Mouse (Mus musculus): ENCODE results near the gene Runx1.

Gene Runx1

GRCm38 (mm10) chr16:92606491-92606965 lies 219.4 kb downstream of the Runx1 start:
- no peak for DNase-seq

- DNase-seq: no peak
Measured at GRCm38 (mm10) chr16:92605606-92606490, 220.1 kb downstream of the Runx1 start.

- no peak for DNase-seq
Measured at GRCm38 (mm10) chr16:92602504-92602903, 223.4 kb downstream of the Runx1 start.

GRCm38 (mm10) chr16:92601270-92601826 lies 224.6 kb downstream of the Runx1 start:
- DNase-seq: no peak

- no peak for DNase-seq
Measured at GRCm38 (mm10) chr16:92599451-92599850, 226.5 kb downstream of the Runx1 start.

- no peak for DNase-seq
Measured at GRCm38 (mm10) chr16:92597655-92598054, 228.3 kb downstream of the Runx1 start.

GRCm38 (mm10) chr16:92592207-92592606 lies 233.7 kb downstream of the Runx1 start:
- no peak for DNase-seq

- no peak for DNase-seq
Measured at GRCm38 (mm10) chr16:92591783-92592182, 234.2 kb downstream of the Runx1 start.

- no peak for DNase-seq
Measured at GRCm38 (mm10) chr16:92587836-92588235, 238.1 kb downstream of the Runx1 start.

- no peak for DNase-seq
Measured at GRCm38 (mm10) chr16:92581767-92582166, 244.2 kb downstream of the Runx1 start.

- DNase-seq: no peak
Measured at GRCm38 (mm10) chr16:92580981-92581380, 245.0 kb downstream of the Runx1 start.

GRCm38 (mm10) chr16:92578915-92579653 lies 246.9 kb downstream of the Runx1 start:
- DNase-seq: no peak

GRCm38 (mm10) chr16:92577381-92577780 lies 248.6 kb downstream of the Runx1 start:
- no peak for DNase-seq

- no peak for DNase-seq
Measured at GRCm38 (mm10) chr16:92575792-92576191, 250.2 kb downstream of the Runx1 start.

- DNase-seq: no peak
Measured at GRCm38 (mm10) chr16:92573193-92573592, 252.8 kb downstream of the Runx1 start.

GRCm38 (mm10) chr16:92571246-92571645 lies 254.7 kb downstream of the Runx1 start:
- no peak for DNase-seq

- DNase-seq: no peak
Measured at GRCm38 (mm10) chr16:92566146-92566545, 259.8 kb downstream of the Runx1 start.

- DNase-seq: peak; percentile 63
Measured at GRCm38 (mm10) chr16:92565708-92566107, 260.2 kb downstream of the Runx1 start.

- DNase-seq: no peak
Measured at GRCm38 (mm10) chr16:92565291-92565690, 260.7 kb downstream of the Runx1 start.

- DNase-seq: no peak
Measured at GRCm38 (mm10) chr16:92555051-92555450, 270.9 kb downstream of the Runx1 start.

- DNase-seq: no peak
Measured at GRCm38 (mm10) chr16:92552858-92553257, 273.1 kb downstream of the Runx1 start.

GRCm38 (mm10) chr16:92552106-92552382 lies 273.9 kb downstream of the Runx1 start:
- DNase-seq: no peak

Measured in kidney, adult 11 months (tissue).